Mouse (Mus musculus): ENCODE data around the gene Socs1.

The Socs1 gene

DNA sequence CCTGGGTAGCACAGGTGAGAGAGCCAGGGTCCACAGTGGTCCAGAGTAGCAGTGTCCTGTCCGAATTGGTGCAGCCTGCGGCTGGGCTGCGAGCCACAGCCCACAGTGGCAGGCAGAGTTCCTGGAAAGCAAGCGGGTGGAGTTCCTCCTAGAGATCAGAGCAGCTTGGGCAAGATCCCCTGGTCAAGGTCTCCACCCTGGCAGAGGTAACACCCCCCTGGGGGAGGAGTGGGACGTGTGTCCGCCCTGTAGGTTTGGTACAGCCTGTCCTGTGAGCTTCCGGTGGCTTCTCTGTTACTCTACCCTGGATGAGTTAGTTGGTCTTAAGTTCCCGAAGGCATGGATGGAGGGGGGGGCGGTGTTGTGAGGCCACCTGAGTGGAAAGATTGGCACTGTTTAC is 16.5 kb downstream of the Socs1 start:
- in situ Hi-C loops (cut with MboI, MseI), result no loop called here

- in situ Hi-C loops (cut with MboI, MseI), result no loop called here
These were observed 18.2 kb downstream of the Socs1 start for GRCm38 (mm10) chr16:10767158-10767557.

- in situ Hi-C loops (cut with MboI, MseI), result no loop called here
These were observed 21.0 kb downstream of the Socs1 start for GRCm38 (mm10) chr16:10764323-10764722.

DNA sequence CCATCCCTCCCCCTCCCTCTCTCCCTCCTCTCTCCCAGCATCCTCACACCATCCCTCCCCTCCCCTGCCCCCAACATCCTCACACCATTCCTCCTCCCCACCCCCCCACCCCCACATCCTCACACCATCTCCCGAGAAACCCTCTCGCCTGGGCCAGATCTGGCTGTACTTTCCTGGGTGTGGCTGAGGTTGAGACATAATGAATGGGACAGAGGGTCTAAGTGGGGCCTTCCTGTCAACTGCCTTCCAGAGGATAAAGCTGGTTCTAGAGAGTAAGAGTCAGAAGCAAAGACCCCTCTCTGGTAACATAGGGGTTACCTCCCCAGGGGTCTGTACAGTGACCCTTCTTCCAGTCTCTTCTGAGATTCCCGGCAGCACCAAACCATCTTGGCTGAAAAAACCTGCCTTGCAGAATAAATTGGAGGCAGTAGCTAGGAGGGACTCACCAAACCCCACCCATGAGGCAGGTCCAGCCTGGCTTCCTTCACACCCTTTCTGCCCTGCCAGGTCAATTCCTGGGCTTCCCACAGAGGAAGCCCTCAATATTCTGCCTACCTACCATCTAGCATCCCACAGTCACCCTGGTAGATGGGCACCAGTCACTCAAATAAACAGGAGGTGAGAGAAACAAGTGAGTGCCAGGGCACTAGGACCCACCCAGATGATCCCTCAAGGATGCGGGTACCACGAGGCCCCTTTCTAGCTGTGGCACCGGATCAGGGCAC is 21.6 kb downstream of the Socs1 start:
- in situ Hi-C loops (cut with MboI, MseI), result no loop called here

- in situ Hi-C loops (cut with MboI, MseI), result no loop called here
These were observed 22.7 kb downstream of the Socs1 start for GRCm38 (mm10) chr16:10762569-10763180.

DNA sequence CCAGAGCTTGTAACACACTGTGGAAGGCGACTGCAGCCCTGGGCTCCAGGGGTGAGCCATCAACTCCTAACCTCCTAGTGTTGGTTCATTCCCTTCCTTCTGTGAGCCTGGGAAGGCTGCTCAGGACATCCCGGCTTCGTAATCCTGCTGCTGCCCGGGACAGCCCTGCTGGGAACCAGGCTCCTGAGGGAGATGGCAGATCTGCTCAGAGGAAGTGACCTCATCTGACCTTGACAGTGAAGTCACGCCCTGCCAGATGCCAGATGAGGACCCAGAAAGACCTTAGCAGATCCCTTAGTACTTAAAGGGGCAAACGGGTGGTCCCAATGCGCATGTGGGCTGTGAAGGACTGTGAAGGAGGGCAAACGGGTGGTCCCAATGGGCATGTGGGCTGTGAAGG is 24.2 kb downstream of the Socs1 start:
- in situ Hi-C loops (cut with MboI, MseI), result no loop called here

DNA sequence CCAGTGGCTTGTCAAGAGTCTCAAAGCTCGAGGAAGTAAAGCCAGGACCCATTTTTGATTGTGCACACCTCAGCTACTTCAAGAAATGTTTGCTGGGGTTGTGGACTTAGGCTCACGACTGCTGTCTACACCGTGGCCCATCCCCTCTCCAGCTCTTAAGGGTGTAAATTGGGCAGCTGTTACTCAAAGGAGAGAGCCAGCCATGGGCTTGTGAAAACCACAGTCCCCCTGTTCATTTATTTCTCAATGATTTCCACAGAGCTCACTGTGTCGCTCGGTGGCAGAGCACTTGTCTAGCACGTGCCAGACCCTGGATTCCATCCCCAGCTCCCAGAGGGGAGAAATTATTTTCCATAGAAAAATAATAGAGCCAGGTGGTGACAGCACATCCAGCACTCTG is 29.2 kb downstream of the Socs1 start:
- in situ Hi-C loops (cut with MboI, MseI), result no loop called here

- in situ Hi-C loops (cut with MboI, MseI), result no loop called here
These were observed 30.6 kb downstream of the Socs1 start for GRCm38 (mm10) chr16:10754521-10755296.

- in situ Hi-C loops (cut with MboI, MseI), result no loop called here
These were observed 35.5 kb downstream of the Socs1 start for GRCm38 (mm10) chr16:10749824-10750223.

DNA sequence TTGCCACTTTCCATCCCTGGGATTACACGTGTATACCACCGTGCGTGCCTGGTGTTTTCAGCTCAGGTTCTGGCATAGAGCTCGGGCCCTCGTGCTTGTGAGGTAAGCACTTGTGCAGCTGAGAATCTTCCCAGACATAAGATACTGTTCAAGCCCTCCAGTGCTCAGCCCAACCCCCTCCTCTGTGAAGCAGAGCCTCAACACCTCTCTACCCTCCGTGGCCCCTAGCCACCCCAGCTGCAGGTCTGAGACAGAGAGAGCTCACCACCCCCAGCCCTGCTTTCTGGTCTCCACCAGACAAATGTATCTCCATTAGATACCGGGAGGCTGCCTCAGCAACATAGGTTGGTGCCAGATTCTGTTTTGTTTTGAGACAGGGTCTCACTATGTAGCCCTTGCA is 36.1 kb downstream of the Socs1 start:
- in situ Hi-C loops (cut with MboI, MseI), result no loop called here

DNA sequence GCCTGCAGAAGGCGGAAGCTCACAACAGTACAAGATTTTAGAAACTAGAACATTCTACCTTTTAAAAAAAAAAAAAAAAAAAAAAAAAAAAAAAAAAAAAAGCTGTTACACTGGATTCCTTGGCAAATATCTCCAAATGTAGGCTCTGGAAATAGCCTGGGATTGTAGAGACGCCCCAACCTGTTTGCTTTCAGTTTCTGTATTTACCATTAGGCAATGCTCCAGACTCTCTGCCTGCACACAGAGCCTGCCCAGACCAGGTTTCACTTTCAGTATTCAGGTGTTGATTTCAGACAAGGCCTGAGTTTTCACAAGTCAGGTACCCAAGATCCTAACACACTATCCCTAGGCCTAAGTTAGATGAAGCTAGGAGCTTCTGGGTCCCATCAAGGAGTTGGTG is 44.3 kb downstream of the Socs1 start:
- in situ Hi-C loops (cut with MboI, MseI), result loop anchor here (5.0 kb wide), 2 partner anchors 39 to 41 kb away; no protein-coding TSS in a partner anchor

- in situ Hi-C loops (cut with MboI, MseI), result loop anchor here (5.0 kb wide), 2 partner anchors 38 to 42 kb away; no protein-coding TSS in a partner anchor
These were observed 45.4 kb downstream of the Socs1 start for GRCm38 (mm10) chr16:10739854-10740398.

GRCm38 (mm10) chr16:10738866-10739265 is 46.5 kb downstream of the Socs1 start:
- in situ Hi-C loops (cut with MboI, MseI), result no loop called here

GRCm38 (mm10) chr16:10737571-10737970 is 47.8 kb downstream of the Socs1 start:
- in situ Hi-C loops (cut with MboI, MseI), result no loop called here

- in situ Hi-C loops (cut with MboI, MseI), result no loop called here
These were observed 49.0 kb downstream of the Socs1 start for GRCm38 (mm10) chr16:10736364-10736763.

DNA sequence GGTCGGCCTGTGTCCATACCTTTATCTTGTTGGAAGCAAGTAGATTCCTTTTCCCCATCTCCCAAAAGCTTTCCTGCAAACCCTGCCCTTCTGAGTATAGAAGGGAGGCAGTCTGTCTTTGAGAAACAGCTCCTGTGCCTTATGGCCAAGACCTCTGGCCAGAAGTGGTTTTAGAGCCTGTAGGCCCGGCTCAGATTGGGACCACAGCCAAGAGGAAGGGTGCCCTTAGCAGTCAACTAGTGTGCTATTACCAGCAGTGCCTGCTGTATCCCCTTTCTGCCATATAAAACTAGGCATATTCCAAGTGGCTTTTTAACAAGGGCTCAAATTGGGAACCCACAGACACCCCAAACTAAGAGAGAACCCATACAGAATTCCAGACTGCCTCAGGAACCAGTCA is 49.6 kb downstream of the Socs1 start:
- in situ Hi-C loops (cut with MboI, MseI), result no loop called here

DNA sequence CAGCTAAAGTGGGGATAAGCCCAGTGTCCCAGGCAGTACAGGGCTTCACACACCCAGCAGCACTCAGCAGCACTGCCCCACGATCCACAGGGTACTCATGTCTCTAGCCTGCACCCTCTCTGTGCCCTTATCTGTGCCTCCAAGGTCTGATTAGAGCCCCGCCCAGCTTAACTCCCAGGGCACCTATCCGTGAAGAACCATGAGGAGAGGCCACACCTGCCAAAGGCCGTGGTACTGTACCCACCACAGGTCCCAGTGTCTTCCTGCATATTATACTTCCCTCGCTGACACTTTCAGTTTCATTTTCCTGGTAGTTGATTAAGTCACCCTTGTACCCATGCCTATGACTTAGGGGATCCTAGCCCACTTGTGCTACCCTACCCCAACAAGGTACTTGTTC is 52.9 kb downstream of the Socs1 start:
- in situ Hi-C loops (cut with MboI, MseI), result no loop called here

All from T-helper 2 cell (primary cell).